Mouse (Mus musculus): ENCODE data around the gene Abl1.

DNA sequence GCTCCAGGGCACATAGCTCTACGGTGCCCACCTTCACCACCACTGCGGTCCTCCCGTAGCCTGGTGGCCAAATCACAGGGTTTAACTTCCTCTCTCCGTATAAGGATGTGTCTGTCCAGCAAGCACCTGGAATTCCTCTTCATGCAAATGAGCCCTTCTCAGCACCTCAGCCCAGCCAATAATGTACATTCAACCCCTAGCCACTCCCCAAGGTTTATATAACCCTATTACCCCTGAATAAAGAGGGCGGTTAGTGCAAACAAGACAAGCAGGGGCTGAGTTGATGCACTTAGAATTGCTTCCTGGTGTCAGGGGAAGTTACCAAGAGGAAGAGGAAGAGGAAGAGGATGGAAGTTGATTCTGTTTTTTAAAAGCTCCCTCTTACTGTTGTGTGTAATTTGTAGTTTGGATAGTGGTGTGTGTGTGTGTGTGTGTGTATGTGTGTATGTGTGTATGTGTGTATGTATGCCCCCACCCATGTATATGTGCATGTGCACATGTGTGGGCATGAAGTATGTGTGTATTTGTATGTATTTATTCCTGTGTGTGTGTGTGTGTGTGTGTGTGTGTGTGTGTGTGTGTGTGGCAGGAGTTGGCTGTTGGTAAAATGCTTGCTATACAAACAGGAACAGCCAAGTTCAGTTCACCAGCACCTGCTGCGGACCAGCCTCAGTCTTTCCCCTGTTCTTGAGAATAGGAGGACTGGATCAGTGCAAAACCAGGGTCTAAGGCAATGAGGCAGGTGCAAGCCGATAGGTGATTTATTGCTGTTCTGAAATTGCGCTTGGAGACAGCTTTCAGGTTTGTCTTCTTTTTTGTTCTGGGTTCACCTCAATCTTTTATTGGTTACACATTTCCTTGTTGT, 25.0 kb upstream of the Abl1 start:
- no peak for TF ChIP-seq CTCF (IDR thresholded peaks at IDR 0.05; ENCODE audit: extremely low read depth, insufficient read depth, low read length)
- no peak for TF ChIP-seq POLR2A (IDR thresholded peaks at IDR 0.05; ENCODE audit: extremely low read depth, insufficient read depth, low read length)
